ENCODE assay signal across 9 mouse cellular contexts in the genomic region with DNA sequence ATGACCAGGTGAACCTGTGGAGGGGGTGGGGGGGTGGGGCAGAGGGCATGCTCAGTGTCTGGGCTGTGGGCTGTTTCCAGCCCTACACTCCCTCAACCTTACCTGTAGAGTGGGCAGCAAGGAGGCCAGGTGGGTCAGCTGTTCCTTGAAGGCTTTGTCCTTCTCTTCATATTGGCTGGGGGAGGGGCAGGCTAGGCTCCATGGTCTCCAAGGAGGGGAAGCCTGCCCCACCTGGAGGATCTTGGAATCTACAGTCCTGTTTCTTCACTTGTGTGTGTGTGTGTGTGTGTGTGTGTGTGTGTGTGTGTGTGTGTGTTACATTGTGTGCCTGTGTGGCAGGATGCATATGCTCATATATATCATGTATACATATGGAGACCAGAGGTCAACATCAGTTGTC. TPM values are rescaled to one million over a fixed set of nuclear protein-coding genes. Genes with fewer than 3 reads are reported as not detected.
DNase-seq lines count a peak whose midpoint lies in the region; ATAC-seq and TF ChIP-seq lines count a peak whose summit lies in the region.
"Had no signal": no experiment of that assay in that cellular context is flagged by ENCODE, and none has a peak within 500 bp of the region (broad histone marks: within the 10 kb centered on the region; RNA-seq: fewer than 3 reads in every experiment).

No protein-coding gene starts in this region.

- no peak for ATAC-seq in embryonic facial prominence, embryonic 14.5 days (ENCODE audit: low read depth)
- ATAC-seq in limb, embryonic 13.5 days (ENCODE audit: low FRiP score, low read depth): no peak

- no peaks in the 10 kb centered on the region for H3K9me3 ChIP-seq in ES-Bruce4 (replicated peaks; ENCODE audit: control insufficient read depth, insufficient read depth, low read length, poor library complexity, severe bottlenecking)
- H3K9me3 ChIP-seq in embryonic facial prominence, embryonic 14.5 days (ENCODE audit: control insufficient read depth, low read length): no peaks in the 10 kb centered on the region
- no peaks in the 10 kb centered on the region for H3K9me3 ChIP-seq in limb, embryonic 13.5 days

- peak; percentile 44 for DNase-seq in kidney, adult 9 months
- DNase-seq in kidney, adult 11 months: no peak
- no peak for DNase-seq in embryonic facial prominence, embryonic 14.5 days (ENCODE audit: low spot score)
- DNase-seq in spleen, postnatal 36 days (ENCODE audit: low spot score in 2 of 2): no peak
- DNase-seq in Muller cell, postnatal 12 days (ENCODE audit: inconsistent ontology term): no peak
- DNase-seq in yolk sac, embryonic 10.5 days (ENCODE audit: low spot score): no peak
- DNase-seq: gastrocnemius, postnatal 14 days had no signal

- H3K4me3 ChIP-seq in ES-Bruce4 (ENCODE audit: low read depth, low read length): no peak overlapping the region
- no peak overlapping the region; the same call in 1 of the 2 replicates for H3K4me3 ChIP-seq in embryonic facial prominence, embryonic 14.5 days (ENCODE audit: low read depth, low read length)
- peak overlapping the region; percentile 41; the same call in 1 of the 2 replicates for H3K4me3 ChIP-seq in limb, embryonic 13.5 days

- H3K4me2 ChIP-seq in embryonic facial prominence, embryonic 14.5 days (ENCODE audit: low read depth, low read length): peak overlapping the region; percentile 65; the same call in 1 of the 2 replicates
- H3K4me2 ChIP-seq in limb, embryonic 13.5 days (replicated peaks): peak overlapping the region; percentile 68; the same call in 1 of the 2 replicates

- H3K36me3 ChIP-seq in ES-Bruce4 (ENCODE audit: control insufficient read depth, insufficient read depth, low read length, poor library complexity, severe bottlenecking): no peaks in the 10 kb centered on the region
- no peaks in the 10 kb centered on the region for H3K36me3 ChIP-seq in embryonic facial prominence, embryonic 14.5 days (ENCODE audit: control insufficient read depth, insufficient read depth, low read length)
- peaks cover 2% of the 10 kb centered on the region for H3K36me3 ChIP-seq in limb, embryonic 13.5 days

- H3K4me1 ChIP-seq in ES-Bruce4 (ENCODE audit: control insufficient read depth, insufficient read depth, low read length): peaks cover 2% of the 10 kb centered on the region
- peaks cover 9% of the 10 kb centered on the region for H3K4me1 ChIP-seq in embryonic facial prominence, embryonic 14.5 days (ENCODE audit: control insufficient read depth, insufficient read depth, low read length)
- peaks cover 35% of the 10 kb centered on the region for H3K4me1 ChIP-seq in limb, embryonic 13.5 days

- TF ChIP-seq EP300 in ES-Bruce4 (IDR thresholded peaks at IDR 0.05; ENCODE audit: insufficient read depth, low read depth, low read length): no peak

- no peak overlapping the region for H3K27ac ChIP-seq in ES-Bruce4 (ENCODE audit: insufficient read depth, low read length)
- no peak overlapping the region for H3K27ac ChIP-seq in embryonic facial prominence, embryonic 14.5 days (replicated peaks; ENCODE audit: low read depth, low read length)
- no peak overlapping the region for H3K27ac ChIP-seq in limb, embryonic 13.5 days

- TF ChIP-seq CTCF in ES-Bruce4 (IDR thresholded peaks at IDR 0.05; ENCODE audit: low read depth, low read length): peak; percentile 43

- no peak overlapping the region for H3K9ac ChIP-seq in ES-Bruce4 (ENCODE audit: low read depth, poor library complexity, severe bottlenecking)
- H3K9ac ChIP-seq in embryonic facial prominence, embryonic 14.5 days (ENCODE audit: low read depth, low read length): no peak overlapping the region
- H3K9ac ChIP-seq in limb, embryonic 13.5 days: no peak overlapping the region

- no peak for TF ChIP-seq POLR2A in ES-Bruce4 (IDR thresholded peaks at IDR 0.05; ENCODE audit: insufficient read depth, low read length)

- H3K27me3 ChIP-seq in ES-Bruce4 (ENCODE audit: control insufficient read depth, insufficient read depth, low read length, poor library complexity, severe bottlenecking): no peaks in the 10 kb centered on the region
- H3K27me3 ChIP-seq in embryonic facial prominence, embryonic 14.5 days (replicated peaks; ENCODE audit: control insufficient read depth, insufficient read depth, low read length): peaks cover 82% of the 10 kb centered on the region
- H3K27me3 ChIP-seq in limb, embryonic 13.5 days: peaks cover 95% of the 10 kb centered on the region

RNA-seq across cellular contexts. Expression of gene Rnf207, which starts 4.9 kb away (rescaled TPM):
- 3.2 and 4.2 TPM in 2 replicates for polyA plus RNA-seq in ES-Bruce4 (2011; ENCODE audit: insufficient read depth, insufficient read length, low read depth, missing spikeins)
- polyA plus RNA-seq in embryonic facial prominence, embryonic 14.5 days (2014; fragmentation: Nextera tagmentation; extraction: Ambion mirVana): 0.56 and 0.84 TPM in 2 replicates
- polyA plus RNA-seq in limb, embryonic 13.5 days (2015; fragmentation: Nextera tagmentation; extraction: Ambion mirVana): 0.32 and 0.34 TPM in 2 replicates

RNA-seq across cellular contexts. Expression of gene Rpl22, which starts 11.6 kb away (rescaled TPM):
- 1,917 and 1,978 TPM in 2 replicates for polyA plus RNA-seq in ES-Bruce4 (2011; ENCODE audit: insufficient read depth, insufficient read length, low read depth, missing spikeins)
- polyA plus RNA-seq in embryonic facial prominence, embryonic 14.5 days (2014; fragmentation: Nextera tagmentation; extraction: Ambion mirVana): 395 and 470 TPM in 2 replicates
- polyA plus RNA-seq in limb, embryonic 13.5 days (2015; fragmentation: Nextera tagmentation; extraction: Ambion mirVana): 371 and 395 TPM in 2 replicates

RNA-seq across cellular contexts. Expression of gene Icmt, which starts 16.9 kb away (rescaled TPM):
- polyA plus RNA-seq in ES-Bruce4 (2011; ENCODE audit: insufficient read depth, insufficient read length, low read depth, missing spikeins): 21.4 and 22.8 TPM in 2 replicates
- 25.1 and 26.9 TPM in 2 replicates for polyA plus RNA-seq in embryonic facial prominence, embryonic 14.5 days (2014; fragmentation: Nextera tagmentation; extraction: Ambion mirVana)
- polyA plus RNA-seq in limb, embryonic 13.5 days (2015; fragmentation: Nextera tagmentation; extraction: Ambion mirVana): 21.8 and 27.0 TPM in 2 replicates

RNA-seq across cellular contexts. Expression of gene Hes3, which starts 22.5 kb away (rescaled TPM):
- polyA plus RNA-seq in ES-Bruce4 (2011; ENCODE audit: insufficient read depth, insufficient read length, low read depth, missing spikeins): not detected in 2 replicates
- not detected in 2 replicates for polyA plus RNA-seq in embryonic facial prominence, embryonic 14.5 days (2014; fragmentation: Nextera tagmentation; extraction: Ambion mirVana)
- polyA plus RNA-seq in limb, embryonic 13.5 days (2015; fragmentation: Nextera tagmentation; extraction: Ambion mirVana): not detected in 2 replicates

RNA-seq across cellular contexts. Expression of gene Chd5, which starts 24.5 kb away (rescaled TPM):
- polyA plus RNA-seq in ES-Bruce4 (2011; ENCODE audit: insufficient read depth, insufficient read length, low read depth, missing spikeins): 5.4 and 5.8 TPM in 2 replicates
- 1.4 and 2.0 TPM in 2 replicates for polyA plus RNA-seq in embryonic facial prominence, embryonic 14.5 days (2014; fragmentation: Nextera tagmentation; extraction: Ambion mirVana)
- 0.34 and 0.40 TPM in 2 replicates for polyA plus RNA-seq in limb, embryonic 13.5 days (2015; fragmentation: Nextera tagmentation; extraction: Ambion mirVana)
